Mouse (Mus musculus) neural tube, embryonic 11.5 days (tissue): Measurements from ENCODE around the gene Vmn1r118. TPM values are rescaled to one million over a fixed set of nuclear protein-coding genes. Genes with fewer than 3 reads are reported as not detected.
"Not testable (repeated sequence)": the region's sequence is repeated elsewhere in the genome, so short reads cannot be mapped to it uniquely, and the experiment has no call there.

Source experiments
- ATAC-seq: fragments of 200-750 bp; cut with Nextera tagmentation; 2 replicates; pipeline ENCODE4 v1.8.0; 2017; ENCODE audit warnings: moderate number of reproducible peaks, mild to moderate bottlenecking, moderate TSS enrichment, moderate library complexity; ENCODE audit not compliant: insufficient read depth, low FRiP score, low TSS enrichment
- DNase-seq: peaks from one replicate; pipeline ENCODE4 v3.0.0-alpha.2; 2015; ENCODE audit warnings: low spot score
- H3K27ac ChIP-seq: fragments of 300-500 bp; sonication (generic); 2 replicates; pipeline ENCODE4 v1.5.1; 2014; ENCODE audit warnings: low read depth, mild to moderate bottlenecking, low read length
- H3K27me3 ChIP-seq: fragments of 300-500 bp; sonication (generic); 2 replicates; pipeline ENCODE4 v1.6.1; 2014; ENCODE audit warnings: mild to moderate bottlenecking, low read length, mixed read lengths; ENCODE audit not compliant: control insufficient read depth, insufficient read depth
- H3K36me3 ChIP-seq: fragments of 300-500 bp; sonication (generic); 2 replicates; pipeline ENCODE4 v1.6.1; 2014; ENCODE audit warnings: mild to moderate bottlenecking, low read length, moderate library complexity, mixed read lengths; ENCODE audit not compliant: control insufficient read depth, insufficient read depth
- H3K4me1 ChIP-seq: fragments of 300-500 bp; sonication (generic); 2 replicates; pipeline ENCODE4 v1.6.1; 2014; ENCODE audit warnings: low read length, mixed read lengths; ENCODE audit not compliant: control insufficient read depth, insufficient read depth
- H3K4me2 ChIP-seq: fragments of 300-500 bp; sonication (generic); 2 replicates; pipeline ENCODE4 v1.6.1; 2014; ENCODE audit warnings: low read depth, mild to moderate bottlenecking, moderate library complexity
- H3K4me3 ChIP-seq: fragments of 300-500 bp; sonication (generic); 2 replicates; pipeline ENCODE4 v1.5.1; 2014; ENCODE audit warnings: low read depth, low read length
- H3K9ac ChIP-seq: fragments of 300-500 bp; sonication (generic); 2 replicates; pipeline ENCODE4 v1.6.1; 2014; ENCODE audit warnings: mild to moderate bottlenecking, low read length
- H3K9me3 ChIP-seq: fragments of 300-500 bp; sonication (generic); 2 replicates; pipeline ENCODE4 v1.6.1; 2016; ENCODE audit warnings: low read length; ENCODE audit not compliant: control insufficient read depth
- WGBS: fragments of 180-500 bp; shearing (Covaris S2); extraction: QIAGEN DNeasy Blood & Tissue Kit; methylation state at CpG from one replicate; pipeline ENCODE4 v1.1.7; 2014; 5-methylcytosine and 5-hydroxymethylcytosine counted together
- polyA plus RNA-seq: library from polyadenylated mRNA; unstranded; fragments of >200 nt; fragmentation: Nextera tagmentation; extraction: Ambion mirVana; gene quantifications from 2 replicates; pipeline ENCODE4 v1.2.1, GENCODE M21; 2014

Vmn1r118 gene
- polyA plus RNA-seq = not detected in 2 replicates

- not testable (repeated sequence) for H3K27me3 ChIP-seq, ATAC-seq, H3K9ac ChIP-seq, H3K9me3 ChIP-seq, H3K4me3 ChIP-seq, H3K27ac ChIP-seq, H3K36me3 ChIP-seq, DNase-seq, H3K4me1 ChIP-seq, H3K4me2 ChIP-seq
- no CpG with 5 or more reads among the region's 2 CpGs for WGBS
These were observed at the start of gene Vmn1r118 for GRCm38 (mm10) chr7:20912247-20912646. Gene Vmn1r118, minus strand, starts transcription at chr7:20912347.

DNA sequence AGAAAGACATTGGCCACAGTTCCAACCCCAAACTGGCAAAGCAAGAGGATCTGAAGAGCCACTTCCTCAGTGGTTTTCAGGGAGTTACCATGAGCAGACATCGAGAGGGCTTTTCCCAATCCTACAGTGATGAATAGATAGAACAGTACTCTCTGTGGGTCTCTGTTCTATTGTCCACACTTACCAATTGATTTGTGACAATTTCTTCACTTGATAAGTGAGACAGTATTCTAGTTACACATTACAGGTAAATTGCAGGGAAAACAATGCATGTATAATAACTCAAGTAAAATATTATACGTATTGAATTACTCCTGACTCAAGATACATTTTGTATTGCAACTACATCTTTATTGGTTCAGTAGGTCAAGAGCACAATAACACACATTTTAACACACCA, 28.1 kb downstream of the Vmn1r118 start, which contains the start of gene Vmn1r117:
TSS of gene Vmn1r117 (minus strand) at position 101 of the 400 bp plus-strand sequence.
- not testable (repeated sequence) for H3K4me2 ChIP-seq, H3K27ac ChIP-seq, H3K4me3 ChIP-seq, H3K36me3 ChIP-seq, H3K27me3 ChIP-seq, ATAC-seq, DNase-seq, H3K9me3 ChIP-seq, H3K9ac ChIP-seq, H3K4me1 ChIP-seq
- no CpG with 5 or more reads among the region's 2 CpGs for WGBS

DNA sequence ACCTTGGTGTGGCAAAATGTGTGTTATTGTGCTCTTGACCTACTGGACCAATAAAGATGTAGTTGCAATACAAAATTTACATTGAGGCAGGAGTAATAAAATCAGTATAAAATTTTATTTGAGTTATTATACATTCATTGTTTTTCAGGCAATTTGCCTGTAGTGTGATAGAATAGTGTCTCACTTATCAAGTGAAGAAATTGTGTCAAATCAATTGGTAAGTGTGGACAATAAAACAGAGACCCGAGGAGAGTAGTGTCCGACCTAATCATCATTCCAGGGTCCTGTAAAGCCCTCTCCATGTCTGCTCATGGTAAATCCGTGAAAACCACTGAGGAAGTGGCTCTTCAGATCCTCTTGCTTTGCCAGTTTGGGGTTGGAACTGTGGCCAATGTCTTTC, 40.2 kb downstream of the Vmn1r118 start, which contains the start of gene Vmn1r116:
TSS of gene Vmn1r116 (plus strand) at position 301 of the 400 bp plus-strand sequence.
- not testable (repeated sequence) for H3K4me3 ChIP-seq, H3K9ac ChIP-seq, H3K9me3 ChIP-seq, DNase-seq, H3K36me3 ChIP-seq, H3K27ac ChIP-seq, H3K4me1 ChIP-seq, ATAC-seq, H3K27me3 ChIP-seq, H3K4me2 ChIP-seq
- WGBS = 57% methylated on average over 2 of the region's 3 CpGs

Other genes with a start within 250 kb of the Vmn1r118 start
- gene Vmn1r107, start 243.4 kb downstream of the Vmn1r118 start, polyA plus RNA-seq = not detected in 2 replicates
- gene Vmn1r111, start 209.1 kb downstream of the Vmn1r118 start, polyA plus RNA-seq = not detected in 2 replicates
- gene Gm10668, start 181.7 kb downstream of the Vmn1r118 start, polyA plus RNA-seq = not detected in 2 replicates
- not detected in 2 replicates for gene Vmn1r112, start 141.2 kb downstream of the Vmn1r118 start, polyA plus RNA-seq
- not detected in 2 replicates for gene Vmn1r113, start 125.1 kb downstream of the Vmn1r118 start, polyA plus RNA-seq
- gene Vmn1r114, start 100.2 kb downstream of the Vmn1r118 start, polyA plus RNA-seq = not detected in 2 replicates
- gene Vmn1r115, start 67.4 kb downstream of the Vmn1r118 start, polyA plus RNA-seq = not detected in 2 replicates
- gene Vmn1r116, start 40.1 kb downstream of the Vmn1r118 start, polyA plus RNA-seq = not detected in 2 replicates
- not detected in 2 replicates for gene Vmn1r117, start 28.2 kb downstream of the Vmn1r118 start, polyA plus RNA-seq
- not detected in 2 replicates for gene Vmn1r119, start 100.1 kb upstream of the Vmn1r118 start, polyA plus RNA-seq
- gene Vmn1r120, start 141.4 kb upstream of the Vmn1r118 start, polyA plus RNA-seq = not detected in 2 replicates
- gene Vmn1r121, start 186.2 kb upstream of the Vmn1r118 start, polyA plus RNA-seq = not detected in 2 replicates
- gene Vmn1r122, start 221.8 kb upstream of the Vmn1r118 start, polyA plus RNA-seq = not detected in 2 replicates
- not detected in 2 replicates for gene Vmn1r123, start 249.8 kb upstream of the Vmn1r118 start, polyA plus RNA-seq